Mouse (Mus musculus) mouse trophoblast stem cell (cell line): ENCODE measurements around the gene 9830107B12Rik.
"Not testable (repeated sequence)": the region's sequence is repeated elsewhere in the genome, so short reads cannot be mapped to it uniquely, and the experiment has no call there.

Source experiments
- in situ Hi-C, 2 experiments: fragments of 300-500 bp; cut with MseI, MboI; formaldehyde crosslinking; loops; 2 replicates in 1 of 2; 3 replicates in 1 of 2; pipeline ENCODE4 v1.15.1; 2025

Gene 9830107B12Rik

DNA sequence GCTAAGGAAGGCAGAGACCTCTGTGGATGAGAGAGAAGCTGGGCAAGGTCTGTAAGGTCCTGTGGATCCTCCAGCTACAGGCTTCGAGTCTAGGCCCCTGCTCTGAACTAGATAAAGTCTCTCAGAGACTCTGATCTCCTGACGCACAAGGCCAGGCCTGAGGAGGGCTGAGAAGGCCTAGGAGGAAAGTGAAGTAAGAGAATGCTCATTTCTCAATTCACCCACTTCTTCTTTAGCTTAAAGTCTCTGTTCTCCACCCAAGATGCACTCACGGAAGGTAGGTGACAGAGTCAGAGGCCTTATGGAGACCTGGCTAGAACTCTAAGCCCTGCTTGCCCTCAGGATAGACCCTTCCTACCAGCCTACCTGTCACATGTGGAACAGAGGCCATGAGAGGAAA, at the start of gene 9830107B12Rik:
TSS of gene 9830107B12Rik (minus strand) at position 149 of the 400 bp plus-strand sequence.
- in situ Hi-C loops: no loop called here

DNA sequence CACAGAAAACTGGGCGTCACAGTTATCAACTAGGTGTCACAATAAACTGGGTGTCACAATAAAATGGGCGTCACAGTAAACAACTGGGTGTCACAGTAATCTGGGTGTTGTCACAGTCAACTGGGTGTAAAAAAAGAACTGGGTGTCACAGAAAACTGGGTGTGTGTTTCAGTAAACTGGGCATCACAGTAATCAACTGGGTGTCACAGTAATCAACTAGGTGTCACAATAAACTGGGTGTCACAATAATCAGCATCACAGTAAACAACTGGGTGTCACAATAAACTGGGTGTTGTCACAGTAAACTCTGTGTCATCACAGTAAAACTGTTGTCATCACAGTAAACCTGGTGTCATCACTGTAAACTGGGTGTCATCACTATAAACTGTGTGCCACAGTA, 46.3 kb upstream of the 9830107B12Rik start:
- in situ Hi-C loops: loop anchor here in 1 of 2 experiments (10.0 kb wide), 1 partner anchor 142 kb away; no protein-coding TSS in a partner anchor

DNA sequence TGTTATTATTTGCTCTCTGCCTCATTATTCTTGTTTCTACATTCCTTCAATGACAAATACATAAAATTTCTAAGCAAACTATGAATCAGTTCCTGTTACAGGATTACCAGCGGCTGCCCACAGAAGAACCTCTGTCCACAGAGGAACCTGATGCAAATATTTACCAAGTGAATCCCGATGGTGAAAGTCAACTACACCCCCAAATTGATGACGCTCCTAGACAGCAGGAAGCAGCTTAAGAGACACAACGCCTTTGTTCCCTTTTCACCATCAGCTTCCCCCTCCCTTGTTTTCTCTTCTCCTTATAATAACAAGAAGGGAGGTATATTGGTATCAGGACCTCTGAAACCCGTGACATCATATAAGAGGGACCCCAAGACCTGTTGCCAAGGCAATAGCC, 39.2 kb upstream of the 9830107B12Rik start:
- in situ Hi-C loops: no loop called here

DNA sequence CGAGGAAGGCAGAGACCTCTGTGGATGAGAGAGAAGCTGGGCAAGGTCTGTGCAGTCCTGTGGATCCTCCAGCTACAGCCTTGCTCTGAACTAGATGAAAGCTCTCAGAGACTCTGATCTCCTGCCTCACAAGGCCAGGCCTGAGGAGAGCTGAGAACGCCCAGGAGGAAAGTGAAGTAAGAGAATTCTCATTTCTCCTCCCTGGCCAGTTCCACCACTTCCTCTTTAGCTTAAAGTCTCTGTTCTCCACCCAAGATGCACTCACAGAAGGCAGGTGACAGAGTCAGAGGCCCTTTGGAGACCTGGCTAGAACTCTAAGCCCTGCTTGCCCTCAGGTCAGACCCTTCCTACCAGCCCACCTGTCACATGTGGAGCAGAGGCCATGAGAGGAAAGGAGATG, 21.0 kb upstream of the 9830107B12Rik start, which contains the start of gene A530064D06Rik:
TSS of gene A530064D06Rik (minus strand) at position 173 of the 400 bp plus-strand sequence.
- in situ Hi-C loops: not testable (repeated sequence)

DNA sequence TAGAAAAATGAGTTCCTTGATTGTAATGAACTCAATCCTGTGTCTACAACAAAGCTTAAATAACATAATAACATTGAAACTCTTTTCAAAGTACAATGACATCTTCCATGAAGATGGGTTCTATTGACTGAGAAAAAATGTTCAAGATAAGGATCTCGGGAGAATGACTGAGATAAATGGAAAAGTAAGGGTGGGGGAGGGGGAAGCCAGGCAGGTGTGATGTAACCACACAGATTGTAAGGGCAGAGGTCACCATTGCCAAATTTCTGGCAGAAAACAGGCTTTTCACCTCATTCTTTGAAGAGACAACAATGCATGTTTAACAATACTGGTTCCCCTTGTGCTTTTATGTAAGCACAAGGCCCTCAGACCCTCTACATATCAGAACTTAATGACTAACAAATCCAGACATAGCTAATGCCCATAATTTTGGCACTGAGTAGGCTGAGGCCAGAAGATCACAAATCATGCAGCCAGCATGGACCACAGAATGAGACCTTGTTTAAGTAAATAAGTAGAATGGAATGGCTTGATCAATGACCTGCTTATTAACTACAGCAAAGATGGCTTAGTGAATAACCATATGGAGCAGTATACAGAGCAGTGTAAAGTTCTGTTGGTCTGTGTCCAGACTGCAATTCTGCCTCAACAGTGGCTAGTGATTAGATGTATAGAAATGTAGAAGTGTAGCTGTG, 11.5 kb upstream of the 9830107B12Rik start:
- in situ Hi-C loops: no loop called here

DNA sequence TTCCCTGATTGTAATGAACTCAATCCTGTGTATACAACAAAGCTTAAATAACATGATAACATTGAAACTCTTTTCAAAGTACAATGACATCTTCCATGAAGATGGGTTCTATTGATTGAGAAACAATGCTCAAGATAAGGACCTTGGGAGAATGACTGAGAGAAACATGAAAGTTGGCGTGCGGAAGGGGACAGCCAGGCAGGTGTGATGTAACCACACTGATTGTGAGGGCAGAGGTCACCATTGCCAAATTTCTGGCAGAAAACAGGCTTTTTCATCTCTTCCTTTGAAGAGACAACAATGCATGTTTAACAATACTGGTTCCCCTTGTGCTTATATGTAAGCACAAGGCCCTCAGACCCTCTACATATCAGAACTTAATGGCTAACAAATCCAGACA, 13.3 kb downstream of the 9830107B12Rik start:
- in situ Hi-C loops: no loop called here

DNA sequence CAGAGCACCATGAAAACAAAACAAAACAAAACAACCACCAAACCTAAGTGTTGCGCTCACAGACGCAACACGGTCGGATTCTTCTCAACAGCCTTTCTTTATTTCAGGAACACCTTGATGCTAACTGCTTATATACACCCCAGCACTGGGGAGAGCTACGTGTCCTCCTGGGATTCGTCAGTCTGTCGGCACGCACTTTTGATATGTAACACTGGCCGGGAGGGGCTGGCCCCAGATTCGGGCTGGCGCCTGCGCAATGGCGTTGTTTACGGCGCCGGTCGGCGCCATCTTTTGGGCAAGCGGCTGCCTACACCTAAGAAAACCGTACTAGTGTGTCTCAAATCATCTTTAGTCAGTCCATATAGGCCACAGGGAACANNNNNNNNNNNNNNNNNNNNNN, 25.6 kb downstream of the 9830107B12Rik start:
- in situ Hi-C loops: no loop called here

DNA sequence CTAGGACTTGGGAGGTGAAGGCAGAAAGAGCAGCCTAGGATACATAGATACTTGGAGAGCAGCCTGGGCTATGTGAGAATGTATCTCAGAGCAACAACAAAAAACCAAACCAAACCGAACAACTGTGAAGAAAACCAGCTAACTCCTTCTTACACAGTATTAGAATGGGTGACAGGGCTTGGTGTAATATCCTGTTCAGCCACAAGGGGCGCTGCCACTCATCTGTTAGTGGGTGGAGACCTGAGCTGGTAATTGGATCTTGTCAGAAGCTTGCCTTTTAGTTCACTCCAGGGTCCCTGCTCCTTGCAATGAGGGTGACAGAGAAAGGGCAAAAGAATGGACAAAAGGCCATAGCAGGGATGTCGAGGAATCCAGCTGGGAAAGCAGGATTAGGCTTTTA, 26.4 kb downstream of the 9830107B12Rik start:
- in situ Hi-C loops: loop anchor here in 1 of 2 experiments (10.0 kb wide), 1 partner anchor 215 kb away; no protein-coding TSS in a partner anchor

DNA sequence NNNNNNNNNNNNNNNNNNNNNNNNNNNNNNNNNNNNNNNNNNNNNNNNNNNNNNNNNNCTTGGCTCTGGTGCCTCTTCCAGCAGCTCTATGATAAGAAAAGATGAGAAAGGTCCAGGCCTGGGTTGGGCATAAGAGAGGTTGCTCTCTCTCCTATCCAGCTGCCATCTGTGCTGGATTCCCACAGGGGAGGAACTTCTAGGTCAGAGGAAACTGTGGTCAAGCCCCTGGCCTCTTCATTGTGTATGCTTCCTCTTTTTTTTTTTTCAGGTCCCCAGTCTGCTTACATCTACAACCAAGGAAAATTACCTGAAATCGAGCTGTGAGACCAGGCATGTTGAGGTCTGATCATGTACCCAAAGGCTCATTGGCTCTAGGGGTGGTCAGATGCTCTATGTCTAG, 27.5 kb downstream of the 9830107B12Rik start:
- in situ Hi-C loops: loop anchor here in 1 of 2 experiments (10.0 kb wide), 1 partner anchor 216 kb away; no protein-coding TSS in a partner anchor

DNA sequence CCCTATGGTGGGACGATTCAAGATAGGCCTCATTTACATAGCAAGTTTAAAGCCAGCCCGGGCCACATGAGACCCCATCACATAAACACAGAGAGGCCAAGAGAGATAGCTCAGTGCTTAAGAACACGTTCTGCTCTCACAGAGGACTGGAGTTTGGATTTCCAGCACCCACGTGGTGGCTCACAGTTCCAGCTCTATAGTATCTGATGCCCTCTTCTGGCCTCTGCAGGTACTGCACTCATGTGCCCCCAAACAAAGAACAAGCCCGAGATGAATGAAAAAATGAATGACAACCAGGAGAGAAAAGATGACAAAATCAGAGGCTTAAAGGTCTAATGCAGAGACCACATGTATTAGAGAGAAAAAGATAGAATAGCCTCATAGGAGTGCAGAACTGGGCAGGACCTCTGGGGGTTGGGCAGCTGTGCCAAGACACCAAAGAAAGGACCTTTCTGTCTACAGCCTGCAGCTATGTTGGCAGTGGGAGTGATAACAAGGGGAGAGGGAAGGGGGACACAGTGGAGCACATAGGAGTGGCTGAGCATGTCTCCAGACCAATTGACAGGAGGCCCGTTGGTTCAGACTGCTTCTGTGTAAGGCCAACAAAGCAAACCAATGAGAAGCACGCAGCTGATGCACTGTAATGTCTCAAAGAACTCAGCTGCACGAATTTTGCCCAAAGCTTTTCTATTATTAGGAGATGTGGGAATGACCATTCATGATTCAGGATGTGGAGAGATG, 35.4 kb downstream of the 9830107B12Rik start:
- in situ Hi-C loops: loop anchor here in 1 of 2 experiments (10.0 kb wide), 1 partner anchor 224 kb away; no protein-coding TSS in a partner anchor

DNA sequence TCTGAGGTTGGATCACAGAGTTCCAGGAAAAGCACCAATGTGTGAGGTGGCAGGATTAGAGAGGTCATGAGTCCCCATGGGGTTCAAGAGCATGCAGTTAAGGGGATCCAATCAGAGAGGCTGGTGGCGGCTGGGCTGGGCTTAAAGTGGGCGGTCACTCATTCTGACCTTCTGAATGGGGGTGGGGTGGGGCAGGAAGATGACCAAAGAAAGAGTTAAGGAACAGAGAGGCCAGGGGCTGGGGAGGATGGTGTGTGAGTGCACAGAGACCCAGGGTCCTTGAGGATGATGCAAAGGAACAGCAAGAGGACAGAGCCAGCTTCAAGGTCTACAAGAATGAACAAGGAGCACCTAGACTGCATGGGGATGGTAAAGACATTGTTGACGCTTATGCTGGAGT, 37.5 kb downstream of the 9830107B12Rik start:
- in situ Hi-C loops: loop anchor here in 1 of 2 experiments (10.0 kb wide), 2 partner anchors 54 to 214 kb away; no protein-coding TSS in a partner anchor

DNA sequence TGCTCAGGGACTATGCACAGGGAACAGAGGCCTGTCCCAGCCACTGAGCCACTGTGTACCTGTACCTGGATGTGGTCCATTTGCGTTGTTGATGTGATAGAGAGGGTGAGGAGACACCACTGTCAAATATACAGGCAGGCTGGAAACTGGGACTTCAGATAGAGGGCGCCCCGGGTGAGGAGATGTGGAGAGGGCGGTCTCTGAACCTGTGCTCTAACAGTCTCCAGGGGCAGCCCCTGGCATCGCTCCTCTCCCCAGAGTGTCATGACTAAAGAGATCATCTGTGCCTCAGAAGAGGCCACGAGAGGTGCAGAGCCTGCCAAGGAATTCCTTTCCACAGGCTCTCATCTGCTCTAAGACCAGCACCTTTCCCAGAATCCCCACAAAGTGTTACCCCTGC, 38.2 kb downstream of the 9830107B12Rik start:
- in situ Hi-C loops: loop anchor here in 1 of 2 experiments (10.0 kb wide), 2 partner anchors 53 to 213 kb away; no protein-coding TSS in a partner anchor

DNA sequence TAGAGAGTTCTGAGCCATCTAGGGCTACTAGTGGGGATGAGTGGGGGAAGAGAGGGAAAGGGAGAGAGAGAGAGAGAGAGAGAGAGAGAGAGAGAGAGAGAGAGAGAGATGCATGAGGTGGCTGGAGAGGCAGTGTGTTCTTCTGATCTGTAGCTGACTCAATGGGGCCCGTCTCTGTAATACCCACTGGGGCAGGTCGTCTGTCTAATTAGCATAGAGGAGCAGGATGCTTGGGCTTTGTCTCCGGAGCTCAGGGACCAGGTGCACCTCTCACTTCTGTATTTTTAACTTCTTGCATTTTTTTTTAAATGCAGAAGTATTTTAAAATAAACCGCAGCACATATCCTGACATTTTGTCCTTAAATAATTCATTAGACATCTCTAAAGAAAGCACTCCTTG, 38.7 kb downstream of the 9830107B12Rik start:
- in situ Hi-C loops: loop anchor here in 1 of 2 experiments (10.0 kb wide), 2 partner anchors 53 to 213 kb away; no protein-coding TSS in a partner anchor

DNA sequence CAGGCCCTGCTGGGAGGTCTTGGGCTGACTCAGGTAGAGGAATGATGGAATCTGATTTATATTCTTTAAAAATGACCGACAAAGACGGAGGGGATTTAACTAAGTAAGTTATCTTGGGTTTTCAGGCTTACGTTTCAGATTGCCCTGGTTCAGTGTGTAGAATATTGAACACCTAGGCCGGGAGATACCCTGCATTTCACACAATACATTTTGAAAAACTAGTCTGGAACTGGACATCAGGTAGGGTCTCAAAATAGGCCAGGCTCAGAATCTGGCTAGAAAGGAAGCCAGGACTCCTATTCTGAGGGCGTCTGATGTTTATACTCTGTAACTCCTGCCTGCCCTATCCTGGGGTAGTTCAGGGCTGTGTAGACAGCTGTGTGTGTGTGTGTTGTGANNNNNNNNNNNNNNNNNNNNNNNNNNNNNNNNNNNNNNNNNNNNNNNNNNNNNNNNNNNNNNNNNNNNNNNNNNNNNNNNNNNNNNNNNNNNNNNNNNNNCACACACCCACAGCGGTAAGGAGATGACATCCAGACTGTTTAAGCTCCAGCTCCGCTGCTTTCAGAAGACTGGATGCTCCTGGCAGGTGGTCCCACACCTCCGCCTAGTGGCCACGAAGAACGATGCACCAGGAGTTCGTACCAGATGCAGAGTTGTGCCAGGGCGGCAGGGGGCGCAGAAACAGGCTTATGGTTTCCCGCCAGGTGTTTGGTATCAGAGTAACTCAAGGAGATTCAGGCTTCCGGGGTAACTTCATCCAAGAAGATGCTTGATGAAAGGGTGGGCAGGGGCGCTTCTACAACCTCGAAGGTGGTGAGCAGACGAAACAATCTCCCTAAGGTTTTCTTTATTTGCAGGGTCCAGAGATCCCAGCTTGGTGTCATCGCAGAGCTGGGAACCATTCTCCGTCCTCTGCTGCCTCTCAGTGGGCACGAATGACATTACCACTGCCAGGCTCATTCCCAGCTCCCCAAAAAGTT, 45.3 kb downstream of the 9830107B12Rik start:
- in situ Hi-C loops: loop anchor here in 1 of 2 experiments (10.0 kb wide), 2 partner anchors 46 to 206 kb away; no protein-coding TSS in a partner anchor

DNA sequence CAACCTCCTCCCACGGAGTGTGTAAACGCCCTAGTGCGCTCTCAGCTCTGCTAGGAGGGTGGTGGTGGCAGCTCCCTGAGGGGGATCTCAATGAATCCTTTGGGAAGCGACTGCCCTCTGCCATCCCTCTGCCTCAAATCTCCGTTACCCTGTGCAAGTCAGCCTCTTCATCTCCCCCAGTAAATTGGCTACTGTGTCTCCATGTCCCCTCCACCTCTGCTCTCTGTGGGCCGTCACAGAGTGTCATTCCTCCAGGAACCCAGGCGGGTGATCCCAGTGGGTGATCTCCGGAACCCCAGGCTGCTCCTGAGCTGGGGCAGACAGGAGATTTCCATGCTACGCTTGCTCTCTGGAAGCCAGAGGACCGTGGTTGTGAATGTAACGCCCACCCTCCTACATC, 46.8 kb downstream of the 9830107B12Rik start:
- in situ Hi-C loops: loop anchor here in 1 of 2 experiments (5.0 kb wide), 1 partner anchor 42 kb away; no protein-coding TSS in a partner anchor

DNA sequence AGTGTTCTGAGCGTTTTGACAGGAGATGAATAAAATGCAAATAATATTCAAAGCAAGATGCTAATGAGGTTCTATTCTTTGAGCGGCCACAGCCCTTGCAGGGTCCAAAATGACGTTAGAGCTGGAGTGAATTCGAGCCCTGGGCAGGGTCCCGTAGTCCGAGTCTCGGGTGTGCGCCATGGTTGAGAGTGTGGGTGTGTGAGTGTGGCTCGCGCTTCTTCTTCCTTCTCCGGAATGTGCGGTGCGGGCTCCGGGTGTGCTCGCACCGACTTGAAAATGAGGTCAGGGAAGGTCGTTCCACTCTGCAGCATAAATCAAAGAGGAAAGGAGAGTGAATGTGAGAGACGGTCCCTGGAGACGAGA, 47.6 kb downstream of the 9830107B12Rik start:
- in situ Hi-C loops: loop anchor here in 1 of 2 experiments (5.0 kb wide), 1 partner anchor 41 kb away; no protein-coding TSS in a partner anchor

DNA sequence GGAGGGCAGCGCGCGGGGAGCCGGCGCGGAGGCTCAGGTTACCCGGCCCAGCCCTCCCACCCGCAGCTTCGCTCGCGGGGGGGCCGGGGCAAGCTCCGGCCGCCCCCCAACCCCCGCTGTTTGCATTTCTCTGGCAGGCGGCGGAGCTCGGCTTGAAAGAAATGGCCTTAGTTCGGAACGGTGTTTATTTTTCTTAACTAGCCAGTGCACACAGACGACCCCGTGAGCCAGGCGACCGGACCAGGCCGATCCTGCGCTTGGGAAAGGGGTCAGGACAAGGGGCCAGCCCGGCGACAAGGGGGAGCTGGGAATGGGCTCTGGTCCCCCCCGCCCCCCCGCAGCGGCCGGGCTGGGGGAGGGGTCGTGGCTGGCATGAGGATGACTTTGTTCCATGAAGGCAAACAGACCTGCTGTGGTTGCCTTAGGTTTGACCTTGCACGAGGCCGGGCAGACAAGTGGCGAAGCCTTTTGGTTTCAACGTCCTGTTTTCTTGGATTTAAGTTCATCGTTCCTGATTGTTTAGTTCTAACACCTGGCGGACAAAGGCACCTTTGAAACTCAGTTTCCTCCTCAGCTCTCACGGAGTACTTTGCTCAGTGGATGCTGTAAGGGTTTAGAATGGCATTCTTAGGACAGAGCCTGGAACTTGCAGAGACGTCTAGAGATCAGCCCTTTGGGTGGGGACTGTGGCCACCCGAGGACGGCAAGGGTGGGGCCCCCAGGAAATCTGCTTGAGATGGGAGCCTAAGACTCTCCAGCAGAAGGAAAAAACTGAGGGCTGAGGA, 48.1 kb downstream of the 9830107B12Rik start:
- in situ Hi-C loops: loop anchor here in 1 of 2 experiments (5.0 kb wide), 1 partner anchor 41 kb away; no protein-coding TSS in a partner anchor

DNA sequence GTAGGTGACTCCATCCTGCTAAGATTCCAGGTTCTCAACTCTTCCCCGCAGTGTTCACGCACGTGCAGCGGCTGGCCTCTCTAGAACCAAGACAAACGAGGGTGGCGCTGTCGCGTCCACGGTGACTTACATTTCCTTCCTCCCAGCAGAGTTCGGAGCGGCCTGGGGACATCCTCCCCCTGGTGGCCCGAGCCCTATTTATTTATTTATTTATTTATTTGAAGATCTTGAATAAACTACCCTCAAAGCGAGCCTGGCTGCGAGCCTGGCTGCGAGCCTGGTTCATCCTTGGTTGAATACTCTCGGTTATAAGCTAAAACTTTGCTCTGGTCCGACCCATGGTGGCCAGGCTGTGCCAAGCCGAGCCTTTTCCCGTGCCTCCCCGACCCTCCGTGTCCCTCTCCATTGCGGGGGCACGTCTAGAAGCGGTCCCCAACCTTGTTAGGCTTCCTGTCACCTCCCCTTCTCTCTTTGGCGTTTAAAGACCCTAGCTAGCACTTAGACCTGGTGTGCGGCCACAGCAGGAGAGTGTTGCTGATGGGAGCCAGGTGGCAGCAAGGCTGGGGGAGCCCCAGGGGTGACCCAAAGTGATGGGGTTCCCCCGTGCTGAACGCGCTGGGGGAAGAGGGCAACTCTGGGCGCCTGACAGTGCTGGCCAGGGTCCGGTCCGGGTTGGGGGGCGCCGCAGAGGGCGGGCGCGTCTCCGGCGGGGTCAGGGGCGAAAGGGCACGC, 48.9 kb downstream of the 9830107B12Rik start:
- in situ Hi-C loops: loop anchor here in 1 of 2 experiments (5.0 kb wide), 1 partner anchor 40 kb away; no protein-coding TSS in a partner anchor

DNA sequence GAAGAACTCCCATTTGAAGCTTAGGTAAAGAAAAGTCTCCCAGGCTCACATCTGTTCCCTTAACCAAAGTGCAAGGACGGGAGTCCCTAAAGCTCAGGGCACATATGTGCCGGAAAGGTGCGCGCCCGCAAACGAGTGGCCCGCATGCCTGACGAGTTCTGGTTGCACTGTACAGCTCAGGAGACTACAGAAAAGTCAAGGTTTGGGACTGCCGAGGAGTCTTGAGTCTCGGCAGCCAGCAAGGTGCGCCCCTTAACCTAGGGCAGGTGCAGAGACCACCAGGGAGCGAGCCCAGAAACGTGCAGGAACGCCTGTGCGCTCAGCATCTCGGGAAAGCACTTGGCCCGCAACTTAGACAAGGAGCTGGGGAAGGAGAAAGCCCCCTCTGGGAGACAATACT, 49.7 kb downstream of the 9830107B12Rik start:
- in situ Hi-C loops: loop anchor here in 1 of 2 experiments (5.0 kb wide), 1 partner anchor 39 kb away; no protein-coding TSS in a partner anchor
